Mouse (Mus musculus) MEL (cell line): ENCODE data around the gene Ryr1. TPM values are rescaled to one million over a fixed set of nuclear protein-coding genes. Genes with fewer than 3 reads are reported as not detected.

Experiments
- DNase-seq: peaks from one replicate; pipeline ENCODE4 v3.0.0; 2011; ENCODE audit warnings: low read depth, low spot score
- H3K27ac ChIP-seq: 2 replicates; pipeline ENCODE4 v1.5.1; 2012; ENCODE audit warnings: low read depth, mild to moderate bottlenecking, control low read depth, low read length, moderate library complexity; ENCODE audit not compliant: control insufficient read depth
- H3K27me3 ChIP-seq, 2 experiments: fragments of 150-350 bp in 1 of 2; sonication (generic) in 1 of 2; 2 replicates each; pipeline ENCODE4 v1.6.1; 2012; ENCODE audit warnings: low read length in 2 of 2, mild to moderate bottlenecking in 2 of 2, improper control_type of control experiment in 1 of 2, moderate library complexity in 1 of 2; ENCODE audit not compliant: insufficient read depth in 2 of 2, control insufficient read depth in 1 of 2
- H3K36me3 ChIP-seq, 2 experiments: 2 replicates each; pipeline ENCODE4 v1.6.1; 2012 to 2014; ENCODE audit warnings: low read length in 2 of 2, improper control_type of control experiment in 1 of 2, inconsistent platforms in 1 of 2, mild to moderate bottlenecking in 1 of 2; ENCODE audit not compliant: insufficient read depth in 2 of 2, control insufficient read depth in 1 of 2
- H3K4me1 ChIP-seq, 2 experiments: fragments of 150-350 bp in 1 of 2; sonication (generic) in 1 of 2; 2 replicates each; pipeline ENCODE4 v1.6.1; 2012; ENCODE audit warnings: low read length in 2 of 2, improper control_type of control experiment in 1 of 2, mild to moderate bottlenecking in 1 of 2; ENCODE audit not compliant: insufficient read depth in 2 of 2, control insufficient read depth in 1 of 2
- H3K4me3 ChIP-seq, 2 experiments: fragments of 150-350 bp in 1 of 2; sonication (generic) in 1 of 2; 2 replicates each; pipeline ENCODE4 v1.5.1; 2012; ENCODE audit warnings: low read depth in 2 of 2, low read length in 2 of 2, mild to moderate bottlenecking in 2 of 2, moderate library complexity in 2 of 2, control low read depth in 1 of 2, improper control_type of control experiment in 1 of 2; ENCODE audit not compliant: control insufficient read depth in 1 of 2, insufficient read depth in 1 of 2
- H3K79me2 ChIP-seq: 2 replicates; pipeline ENCODE4 v1.6.1; 2012; ENCODE audit warnings: mild to moderate bottlenecking, low read length, moderate library complexity; ENCODE audit not compliant: control insufficient read depth, poor library complexity, insufficient read depth
- H3K9ac ChIP-seq: 2 replicates; pipeline ENCODE4 v1.6.1; 2012; ENCODE audit warnings: low read depth, mild to moderate bottlenecking, control low read depth, low read length, moderate library complexity; ENCODE audit not compliant: control insufficient read depth, poor library complexity, severe bottlenecking
- H3K9me3 ChIP-seq: fragments of 150-350 bp; sonication (generic); replicated peaks from 2 replicates; pipeline ENCODE4 v1.6.1; 2012; ENCODE audit warnings: mild to moderate bottlenecking, low read length, improper control_type of control experiment, moderate library complexity; ENCODE audit not compliant: insufficient read depth
- EP300 ChIP-seq, 2 experiments: IDR thresholded peaks; 2 replicates each; pipeline ENCODE4 v1.6.1; 2011; ENCODE audit warnings: improper control_type of control experiment in 2 of 2, low read length in 2 of 2, low read depth in 1 of 2, mild to moderate bottlenecking in 1 of 2
- HCFC1 ChIP-seq: IDR thresholded peaks from 2 replicates; pipeline ENCODE4 v1.6.1; 2012; ENCODE audit warnings: low read depth, mild to moderate bottlenecking, inconsistent platforms, low read length, improper control_type of control experiment, moderate library complexity
- MAZ ChIP-seq: IDR thresholded peaks from 2 replicates; pipeline ENCODE4 v1.6.1; 2012; ENCODE audit warnings: low read depth, mild to moderate bottlenecking, inconsistent platforms, low read length, improper control_type of control experiment
- MXI1 ChIP-seq: IDR thresholded peaks from 2 replicates; pipeline ENCODE4 v1.6.1; 2011; ENCODE audit warnings: mild to moderate bottlenecking, low read depth, low read length, improper control_type of control experiment
- NELFE ChIP-seq: IDR thresholded peaks from 2 replicates; pipeline ENCODE4 v1.6.1; 2011; ENCODE audit warnings: low read depth, low read length, improper control_type of control experiment
- NRF1 ChIP-seq: IDR thresholded peaks from 2 replicates; pipeline ENCODE4 v1.6.1; 2014; ENCODE audit warnings: low read depth, mild to moderate bottlenecking, inconsistent platforms, low read length, improper control_type of control experiment, moderate library complexity; ENCODE audit not compliant: poor library complexity, insufficient read depth, severe bottlenecking
- POLR2AphosphoS2 ChIP-seq: IDR thresholded peaks from 2 replicates; pipeline ENCODE4 v1.6.1; 2011; ENCODE audit warnings: low read length, improper control_type of control experiment
- RAD21 ChIP-seq: IDR thresholded peaks from 2 replicates; pipeline ENCODE4 v1.6.1; 2011; ENCODE audit warnings: mild to moderate bottlenecking, low read depth, low read length, improper control_type of control experiment
- TAL1 ChIP-seq: IDR thresholded peaks from 2 replicates; pipeline ENCODE4 v1.6.1; 2012; ENCODE audit warnings: mild to moderate bottlenecking, inconsistent platforms, low read length, moderate library complexity, mixed read lengths
- TCF12 ChIP-seq: IDR thresholded peaks from 2 replicates; pipeline ENCODE4 v1.6.1; 2014; ENCODE audit warnings: low read depth, mild to moderate bottlenecking, inconsistent platforms, low read length, improper control_type of control experiment, moderate library complexity
- UBTF ChIP-seq: IDR thresholded peaks from 2 replicates; pipeline ENCODE4 v1.6.1; 2012; ENCODE audit warnings: low read depth, mild to moderate bottlenecking, inconsistent platforms, low read length, improper control_type of control experiment, moderate library complexity, borderline replicate concordance; ENCODE audit not compliant: insufficient read depth
- USF1 ChIP-seq: IDR thresholded peaks from 2 replicates; pipeline ENCODE4 v1.6.1; 2014; ENCODE audit warnings: low read depth, mild to moderate bottlenecking, inconsistent platforms, low read length, improper control_type of control experiment, moderate library complexity
- ZC3H11A ChIP-seq: IDR thresholded peaks from 2 replicates; pipeline ENCODE4 v1.6.1; 2012; ENCODE audit warnings: low read depth, mild to moderate bottlenecking, inconsistent platforms, low read length, improper control_type of control experiment
- ZMIZ1 ChIP-seq: IDR thresholded peaks from 2 replicates; pipeline ENCODE4 v1.6.1; 2012; ENCODE audit warnings: low read depth, mild to moderate bottlenecking, inconsistent platforms, low read length, improper control_type of control experiment, moderate library complexity
- ZNF384 ChIP-seq: IDR thresholded peaks from 2 replicates; pipeline ENCODE4 v1.6.1; 2012; ENCODE audit warnings: low read depth, mild to moderate bottlenecking, inconsistent platforms, low read length, improper control_type of control experiment
- polyA plus RNA-seq, 2 experiments: library from polyadenylated mRNA; stranded (reverse) in 1 of 2; unstranded in 1 of 2; fragments of >175 nt in 1 of 2; fragments of >200 nt in 1 of 2; gene quantifications; 2 replicates each; pipeline versions ENCODE4 v1.2.1 to v1.2.4; 2012; ENCODE audit warnings: low replicate concordance in 2 of 2, low read depth in 1 of 2; ENCODE audit not compliant: insufficient read length in 2 of 2, insufficient read depth in 1 of 2, missing spikeins in 1 of 2
- total RNA-seq: library from RNA; depleted of rRNA; stranded (reverse); fragments of 300-350 nt; gene quantifications from 2 replicates; pipeline ENCODE4 v1.2.3, GENCODE M21; 2012

Ryr1 gene
- total and polyA plus RNA-seq, 3 experiments: 0.27 to 0.54 TPM; not detected in 1

GRCm38 (mm10) chr7:29171562-29172097 is 46.7 kb upstream of the Ryr1 start:
- no peak for DNase-seq
- Histone ChIP-seq H3K36me3 (no peaks in the 10 kb centered on the region; a peak in 1 of 4 replicates), H3K4me1 (peaks cover 0 to 11% of the 10 kb centered on the region in 2 experiments; a peak in 2 of 4 replicates), H3K27me3 (no peaks in the 10 kb centered on the region), H3K9ac (peak overlapping the region; percentile 64), H3K9me3 (no peaks in the 10 kb centered on the region), H3K79me2 (no peaks in the 10 kb centered on the region), H3K4me3 (peak overlapping the region in 1 of 2 experiments; percentile 77; a peak in 3 of 4 replicates), H3K27ac (no peak overlapping the region)
- TF ChIP-seq UBTF: no peak
- TF ChIP-seq TAL1: no peak
- TF ChIP-seq MAZ: no peak
- no peak for TF ChIP-seq EP300 (IDR thresholded peaks at IDR 0.05; ENCODE audit: low read depth in 1 of 2, low read length in 2 of 2)
- TF ChIP-seq ZNF384: no peak
- TF ChIP-seq USF1: no peak
- TF ChIP-seq POLR2AphosphoS2: no peak
- no peak for TF ChIP-seq MXI1
- TF ChIP-seq ZC3H11A: no peak
- no peak for TF ChIP-seq ZMIZ1
- no peak for TF ChIP-seq NRF1
- no peak for TF ChIP-seq HCFC1
- TF ChIP-seq RAD21: no peak

- no peaks in the 10 kb centered on the region; a peak in 1 of 4 replicates for H3K36me3 ChIP-seq
- H3K9me3 ChIP-seq: no peaks in the 10 kb centered on the region
- peak overlapping the region; percentile 64 for H3K9ac ChIP-seq
- H3K79me2 ChIP-seq: no peaks in the 10 kb centered on the region
- DNase-seq: no peak
- peak; percentile 44; the same call in 1 of the 2 replicates for TF ChIP-seq MAZ
- TF ChIP-seq MXI1: peak; percentile 94
- no peak for TF ChIP-seq NELFE
- TF ChIP-seq UBTF: 0 out of 2 replicates have a peak, but pooled peaks have one; percentile 66
- TF ChIP-seq TCF12: no peak
- no peaks in the 10 kb centered on the region for H3K27me3 ChIP-seq
- peaks cover 0 to 11% of the 10 kb centered on the region in 2 experiments; a peak in 2 of 4 replicates for H3K4me1 ChIP-seq
- peak overlapping the region; percentile 77 to 89 for H3K4me3 ChIP-seq
- H3K27ac ChIP-seq: peak overlapping the region; percentile 19; the same call in 1 of the 2 replicates
These were observed 46.0 kb upstream of the Ryr1 start for GRCm38 (mm10) chr7:29170755-29171561.
